Mouse (Mus musculus) R1 (cell line): ENCODE measurements around the gene Nmt1.

ENCODE experiments used
- DNase-seq: peaks from one replicate; pipeline ENCODE4 v3.0.0-alpha.2; 2018; ENCODE audit warnings: low read depth, low spot score

The Nmt1 gene

GRCm38 (mm10) chr11:103043982-103044381, 16.0 kb downstream of the Nmt1 start:
- DNase-seq, result peak; percentile 39

GRCm38 (mm10) chr11:103046286-103046685, 18.3 kb downstream of the Nmt1 start:
- peak; percentile 24 for DNase-seq

- no peak for DNase-seq
Measured at GRCm38 (mm10) chr11:103049611-103050010, 21.6 kb downstream of the Nmt1 start.

- no peak for DNase-seq
Measured at GRCm38 (mm10) chr11:103050153-103050552, 22.2 kb downstream of the Nmt1 start.

DNA sequence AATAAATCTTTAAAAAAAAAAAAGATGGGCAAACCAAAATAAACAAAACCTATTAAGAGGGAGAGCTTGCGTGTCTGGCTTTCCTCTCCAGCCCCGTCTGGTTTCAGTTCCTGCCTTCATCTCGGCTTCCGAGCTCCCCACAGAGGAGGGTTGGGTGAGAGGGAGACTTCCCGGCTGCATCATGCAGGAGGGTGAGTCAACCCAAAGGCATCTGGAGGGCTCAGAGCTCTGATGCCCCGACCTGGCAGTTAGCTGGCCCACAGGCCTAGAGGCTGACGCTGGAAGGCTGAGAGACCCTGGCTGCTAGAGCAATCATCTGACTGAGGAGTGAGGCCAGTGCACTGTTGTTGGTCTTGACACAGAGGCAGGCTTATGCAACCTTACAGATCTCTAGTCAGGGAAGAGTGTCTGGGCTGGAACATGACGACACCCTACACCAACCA, 23.3 kb downstream of the Nmt1 start:
- peak; percentile 48 for DNase-seq

DNA sequence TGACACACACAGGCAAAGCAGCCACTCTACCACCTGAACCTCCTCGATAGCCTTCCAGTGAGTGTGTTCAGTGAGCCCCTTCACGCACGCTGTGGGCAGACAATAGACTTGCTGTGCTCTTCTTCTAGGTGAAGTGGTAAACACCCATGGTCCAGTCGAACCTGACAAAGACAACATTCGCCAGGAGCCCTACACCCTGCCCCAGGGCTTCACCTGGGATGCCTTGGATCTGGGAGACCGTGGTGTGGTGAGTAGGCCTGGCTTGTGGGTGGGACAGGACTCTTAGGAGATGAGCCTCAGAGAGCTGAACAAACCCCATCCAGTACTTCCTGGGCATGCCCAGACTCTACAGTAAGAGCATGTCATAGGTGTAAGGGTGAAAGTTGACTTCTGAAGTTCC, 24.1 kb downstream of the Nmt1 start:
- no peak for DNase-seq

DNA sequence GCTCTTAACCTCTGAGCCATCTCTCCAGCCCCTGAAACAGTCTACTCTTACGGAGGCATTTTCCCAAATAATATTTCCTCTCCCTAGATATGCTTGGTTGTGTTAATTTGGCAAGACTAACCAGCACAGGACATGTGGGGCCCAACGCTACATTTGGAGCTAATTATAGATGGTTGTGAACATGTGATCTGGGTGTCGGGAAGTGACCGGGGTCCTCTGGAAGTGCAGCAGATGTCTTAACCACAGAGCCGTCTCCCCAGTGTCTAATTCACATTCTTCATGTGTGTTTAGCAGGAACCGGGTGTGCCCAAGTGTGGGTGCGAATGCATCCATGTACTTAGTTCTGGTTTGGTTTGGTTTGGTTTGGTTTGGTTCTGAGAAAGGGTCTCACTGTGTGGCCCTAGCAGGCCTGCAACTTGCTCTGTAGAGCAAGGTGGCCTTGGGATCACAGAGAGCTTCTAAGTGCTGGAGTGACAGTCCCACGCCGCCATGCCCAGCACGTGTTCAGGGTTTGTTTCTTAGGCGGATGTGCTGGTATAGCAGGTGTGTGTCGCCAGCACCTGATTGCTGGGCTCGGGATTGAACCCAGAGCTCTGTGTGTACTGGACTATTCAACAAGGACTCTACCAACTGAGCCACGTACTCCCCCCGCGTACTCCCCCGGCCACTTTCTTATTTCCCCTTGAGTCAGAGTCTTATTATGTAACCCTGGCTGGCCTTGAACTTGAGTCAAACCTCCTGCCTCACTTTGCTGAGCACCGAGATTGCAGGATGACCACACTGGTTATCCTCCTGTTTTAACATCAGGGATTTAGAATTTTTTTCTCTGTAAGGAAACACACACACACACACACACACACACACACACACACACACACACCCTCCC, 25.4 kb downstream of the Nmt1 start:
- no peak for DNase-seq

DNA sequence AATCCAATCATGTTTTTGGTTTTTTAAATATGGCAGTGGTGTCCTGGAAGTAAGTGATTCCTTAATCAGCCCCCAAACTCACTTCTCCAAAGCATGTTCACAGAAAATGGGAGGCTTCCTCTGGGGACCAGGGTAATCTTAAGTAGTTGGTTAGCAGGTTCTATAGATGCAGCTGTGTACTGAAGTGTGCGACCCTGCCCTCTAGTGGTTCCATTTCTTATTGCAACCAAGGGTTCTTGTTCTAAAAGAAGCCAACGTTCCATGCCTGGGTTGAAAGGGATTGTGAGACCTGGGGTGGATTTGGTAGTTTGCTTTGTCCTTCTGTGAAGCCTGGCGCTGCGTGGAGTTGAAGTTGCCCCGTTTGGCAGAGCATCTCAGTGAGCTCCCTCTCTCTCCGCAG, 26.8 kb downstream of the Nmt1 start:
- peak; percentile 85 for DNase-seq

DNA sequence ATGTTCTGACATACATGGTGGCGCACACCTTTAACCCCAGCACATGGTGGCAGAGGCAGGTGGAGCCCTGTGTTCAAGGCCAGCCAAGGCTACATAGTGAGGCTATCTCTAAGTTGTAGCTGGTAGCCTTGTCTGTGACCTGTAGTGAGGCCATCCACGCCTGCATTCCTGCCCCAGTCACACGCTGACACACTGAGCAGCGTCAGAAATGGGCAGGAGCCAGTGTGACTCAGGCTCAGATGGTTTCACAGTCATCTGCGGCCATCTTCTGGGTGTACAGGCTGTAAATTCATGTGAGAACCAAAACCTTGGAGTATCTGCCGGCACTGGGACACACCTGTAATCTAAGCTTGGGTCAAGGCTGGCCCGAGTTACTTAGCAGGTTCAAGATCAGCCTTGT, 28.6 kb downstream of the Nmt1 start:
- DNase-seq, result no peak

DNA sequence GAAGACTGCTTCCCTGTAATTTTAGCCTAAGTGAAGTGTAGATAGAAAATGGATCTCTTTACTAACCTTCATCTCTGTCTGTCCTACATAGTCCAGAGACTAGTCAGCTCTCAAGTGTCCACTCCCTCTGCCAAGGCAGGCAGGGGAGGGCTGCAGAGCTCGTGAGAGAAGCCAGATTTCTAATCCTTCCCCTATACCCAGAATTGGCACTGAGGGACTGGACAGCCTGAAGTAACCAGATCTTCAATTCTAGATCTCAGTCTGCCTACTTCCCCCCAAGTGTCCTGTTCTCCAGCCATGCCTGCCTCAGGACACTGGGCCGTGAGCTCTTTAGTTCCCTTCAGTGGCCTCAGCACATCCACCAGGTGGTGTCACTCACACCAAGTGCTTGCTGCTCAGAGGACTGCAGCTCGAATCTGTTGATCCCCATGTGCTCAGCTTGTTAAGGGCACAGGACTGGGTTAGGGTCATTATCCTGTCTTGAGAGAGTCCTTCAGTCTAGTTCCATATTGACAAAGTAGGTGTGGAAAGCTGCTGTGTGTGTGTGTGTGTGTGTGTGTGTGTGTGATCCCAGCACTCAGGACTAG, 30.6 kb downstream of the Nmt1 start:
- DNase-seq, result no peak

DNA sequence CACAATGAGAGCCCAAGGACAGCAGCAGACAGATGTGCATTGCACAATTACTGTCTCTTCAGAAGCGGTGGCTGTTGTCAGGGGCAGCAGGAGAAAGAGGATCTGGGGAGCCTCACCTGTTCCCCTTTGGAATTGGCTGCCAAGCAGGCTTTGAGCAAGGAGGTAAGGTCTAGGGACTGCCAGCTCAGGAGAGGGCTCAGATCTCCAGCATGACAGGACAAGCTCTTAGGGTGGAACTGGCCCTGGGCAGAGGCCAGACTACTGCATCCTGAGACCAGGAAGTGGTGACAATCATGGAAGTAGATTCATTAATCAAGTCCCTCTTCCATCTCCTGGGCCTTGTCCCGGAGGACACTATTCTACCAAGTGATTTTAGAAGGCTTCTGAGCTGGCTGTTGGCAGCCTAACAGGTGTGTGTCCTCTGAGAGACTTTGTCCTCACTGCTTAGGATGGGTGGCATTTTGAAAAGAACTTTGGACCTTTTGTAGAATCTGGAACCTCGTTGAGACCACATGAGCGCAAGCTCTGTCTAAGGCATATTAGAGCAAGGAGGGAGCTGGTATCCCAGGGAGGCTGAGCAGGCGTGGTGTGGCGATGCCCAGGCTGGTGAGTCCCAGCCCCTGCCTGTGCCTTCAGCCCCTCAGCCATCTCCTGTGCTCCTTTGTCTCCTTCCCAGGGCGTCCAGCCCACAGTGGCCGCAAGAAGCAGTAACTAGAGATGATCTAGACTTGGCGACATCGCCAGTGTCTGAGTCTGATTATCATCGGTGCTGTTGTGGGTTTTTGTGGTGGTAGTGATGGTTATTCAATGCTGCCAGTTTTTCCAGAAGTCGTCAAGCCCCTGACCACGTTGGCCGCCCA, 38.4 kb downstream of the Nmt1 start:
- no peak for DNase-seq

DNA sequence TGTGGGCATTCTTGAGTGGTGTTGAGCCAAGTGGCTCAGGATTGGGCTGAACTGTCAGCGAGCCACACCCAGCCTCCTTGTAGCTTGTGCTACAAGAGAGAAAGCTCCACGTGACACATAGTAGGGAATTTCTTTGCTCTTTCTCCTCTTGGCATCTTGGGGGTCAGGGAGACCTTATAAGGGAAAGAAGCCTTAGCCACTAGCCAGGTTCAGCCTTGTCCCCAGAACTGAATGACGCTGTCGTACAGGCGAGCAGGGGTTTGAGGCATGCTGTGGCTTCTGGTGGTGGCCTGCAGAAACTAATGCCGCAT, 39.0 kb downstream of the Nmt1 start:
- peak; percentile 28 for DNase-seq

DNA sequence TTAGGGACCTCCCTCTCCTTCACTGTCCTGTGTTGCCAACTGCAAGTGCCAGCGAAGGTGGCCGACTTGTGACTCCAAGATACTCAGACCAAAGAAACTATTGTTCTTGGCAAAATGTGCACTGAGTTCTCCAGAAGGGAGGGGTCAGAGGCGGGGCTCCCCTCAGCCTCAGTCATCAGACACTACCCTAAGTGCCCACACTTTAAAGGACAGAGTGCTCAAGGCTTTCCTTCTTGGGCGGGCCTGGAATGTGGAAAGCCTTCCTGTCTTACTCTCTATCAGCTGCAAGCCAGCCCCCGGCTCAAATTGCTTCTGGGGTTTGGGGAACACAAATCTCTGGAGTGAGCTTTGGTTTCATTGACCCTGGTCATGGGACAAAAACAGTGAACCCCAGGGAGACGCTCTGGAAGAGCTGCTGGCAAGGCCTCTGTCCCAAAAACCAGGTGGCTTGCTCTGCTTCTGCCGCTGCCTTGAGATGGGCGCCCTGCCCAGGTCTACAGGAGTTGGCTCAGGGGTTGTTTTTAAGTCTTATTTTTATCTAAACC, 39.5 kb downstream of the Nmt1 start:
- peak; percentile 79 for DNase-seq

DNA sequence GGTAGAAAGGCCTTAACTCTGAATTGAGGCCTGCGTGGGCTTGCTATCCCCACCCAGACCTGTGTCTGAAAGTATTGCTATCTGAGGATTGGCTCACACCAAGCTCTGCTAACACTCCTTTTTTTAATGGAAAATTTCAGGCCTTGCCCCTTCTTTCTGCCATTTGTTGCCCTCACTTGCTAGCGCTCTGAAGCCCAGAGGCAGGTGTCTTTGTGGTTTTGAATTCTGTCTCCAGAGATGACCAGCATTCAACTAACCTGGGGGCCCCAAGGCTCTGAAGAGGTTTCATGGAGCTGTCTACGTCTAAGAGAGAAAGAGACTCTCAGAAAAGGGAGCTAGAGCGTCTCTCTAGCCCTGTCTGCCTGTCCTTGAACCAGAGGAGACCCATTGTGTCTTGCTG, 40.3 kb downstream of the Nmt1 start:
- DNase-seq, result no peak

DNA sequence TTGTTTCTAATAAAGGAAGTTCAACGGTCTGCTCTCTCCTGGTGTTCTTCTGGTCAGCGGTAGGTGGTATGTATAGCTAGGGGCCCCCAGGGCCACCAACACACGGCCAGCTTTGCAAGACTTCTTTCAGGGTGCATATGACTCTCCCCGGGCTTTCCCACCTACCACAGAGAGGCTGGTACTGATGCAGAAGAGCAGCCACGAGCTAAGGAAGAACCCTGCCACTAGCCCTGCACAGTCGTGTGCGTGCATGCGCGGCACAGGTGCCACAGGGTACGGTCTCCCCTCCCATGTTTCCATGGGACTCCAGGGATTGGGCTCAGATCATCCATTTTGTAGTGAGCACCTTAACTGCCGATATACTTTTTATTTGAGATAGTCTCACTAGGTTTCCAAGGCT, 40.9 kb downstream of the Nmt1 start:
- DNase-seq, result no peak

- DNase-seq, result no peak
Measured at GRCm38 (mm10) chr11:103069731-103070130, 41.7 kb downstream of the Nmt1 start.

- no peak for DNase-seq
Measured at GRCm38 (mm10) chr11:103070322-103070880, 42.4 kb downstream of the Nmt1 start.

- no peak for DNase-seq
Measured at GRCm38 (mm10) chr11:103073671-103074070, 45.7 kb downstream of the Nmt1 start.

DNA sequence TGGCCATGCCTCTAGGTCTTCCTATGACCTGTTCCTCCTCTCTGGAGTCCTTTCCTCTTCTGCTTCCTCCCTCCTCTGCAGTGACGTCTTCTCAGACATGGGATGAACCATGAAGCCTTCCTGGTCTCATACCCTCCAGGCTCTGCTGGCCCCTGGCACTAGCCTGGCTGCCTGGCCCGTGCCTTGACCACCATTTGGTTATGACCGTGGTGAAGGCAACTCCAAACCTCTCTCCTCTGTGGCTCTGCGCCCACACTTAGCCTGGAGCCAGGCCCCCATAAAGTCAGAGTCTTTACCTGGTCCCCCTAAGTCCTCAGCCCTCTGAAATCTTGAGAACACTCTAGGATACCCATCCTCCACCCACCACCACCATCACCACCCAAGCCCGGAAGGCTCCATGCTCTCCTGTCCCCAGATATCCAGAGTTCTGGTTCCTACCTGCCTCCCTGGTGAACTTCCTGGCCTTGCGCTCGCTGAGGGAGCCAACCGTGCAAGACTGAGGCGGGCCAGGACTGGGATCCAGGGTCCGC, 46.2 kb downstream of the Nmt1 start:
- no peak for DNase-seq

- DNase-seq, result no peak
Measured at GRCm38 (mm10) chr11:103074796-103075323, 46.9 kb downstream of the Nmt1 start.

- DNase-seq, result no peak
Measured at GRCm38 (mm10) chr11:103076010-103076409, 48.0 kb downstream of the Nmt1 start.
